Mouse (Mus musculus) cerebellum, adult 11 months (tissue): Measurements from ENCODE around the gene Dgkd.

Experiments used
- DNase-seq: peaks from one replicate; pipeline ENCODE4 v3.0.0; 2022

Dgkd gene

DNA sequence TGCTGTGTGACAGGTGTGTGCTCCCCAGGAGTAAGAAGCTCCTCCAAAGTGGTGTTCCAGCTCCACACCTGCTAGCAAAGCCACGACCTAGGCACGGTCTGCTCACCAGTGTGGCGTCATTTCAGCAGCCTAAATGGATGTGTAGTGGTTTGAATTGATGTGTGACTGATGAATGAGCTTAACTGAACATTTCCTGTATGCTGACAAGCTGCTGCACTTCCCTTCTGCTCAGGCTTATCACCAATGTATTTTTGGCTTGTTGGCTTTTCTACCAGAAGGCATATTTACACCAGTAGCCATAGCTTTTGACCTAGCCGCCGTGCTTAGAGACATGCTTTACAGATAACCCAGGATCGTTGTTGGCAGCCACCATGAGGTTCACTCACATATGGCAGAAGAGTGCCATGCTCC lies 94.6 kb downstream of the Dgkd start:
- DNase-seq = no peak

DNA sequence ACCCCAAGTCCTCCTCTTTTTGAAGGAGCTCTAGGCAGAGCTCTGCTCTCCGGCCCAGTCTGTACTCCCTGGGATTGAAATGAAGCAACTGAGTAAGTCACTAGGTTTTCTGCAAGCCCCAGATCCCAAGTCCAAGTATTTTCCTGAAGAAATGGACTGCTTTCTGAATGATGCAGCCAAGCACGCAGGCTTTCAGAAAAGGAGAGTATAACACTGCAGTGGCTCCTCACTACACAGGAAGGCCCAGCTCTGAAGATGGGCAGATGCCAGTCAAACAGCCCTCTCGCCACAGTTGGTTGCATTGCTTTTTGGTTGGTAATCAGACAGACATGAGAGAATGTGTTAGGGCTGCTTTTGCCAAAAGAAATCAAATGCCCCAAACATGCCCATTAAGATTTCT lies 98.6 kb downstream of the Dgkd start:
- DNase-seq = no peak

DNA sequence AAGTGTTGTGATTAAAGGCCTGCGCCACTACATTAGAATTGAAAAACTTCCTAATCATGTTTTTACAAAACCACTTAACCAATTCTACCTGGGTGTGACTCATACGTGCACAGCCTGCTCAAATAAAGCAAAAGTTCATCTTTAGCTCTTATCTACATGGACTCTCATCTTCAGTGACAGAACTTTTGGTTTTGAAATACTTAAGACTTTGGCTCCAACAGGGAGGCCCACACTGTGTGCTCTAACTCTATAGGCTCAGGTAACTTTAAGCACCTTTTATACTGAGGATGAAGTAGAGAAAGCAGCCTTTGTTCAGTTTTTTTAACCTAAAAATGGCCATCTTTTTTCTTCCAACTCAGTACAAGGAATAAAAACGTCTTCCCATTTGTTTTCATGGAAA lies 100.0 kb downstream of the Dgkd start:
- no peak for DNase-seq

DNA sequence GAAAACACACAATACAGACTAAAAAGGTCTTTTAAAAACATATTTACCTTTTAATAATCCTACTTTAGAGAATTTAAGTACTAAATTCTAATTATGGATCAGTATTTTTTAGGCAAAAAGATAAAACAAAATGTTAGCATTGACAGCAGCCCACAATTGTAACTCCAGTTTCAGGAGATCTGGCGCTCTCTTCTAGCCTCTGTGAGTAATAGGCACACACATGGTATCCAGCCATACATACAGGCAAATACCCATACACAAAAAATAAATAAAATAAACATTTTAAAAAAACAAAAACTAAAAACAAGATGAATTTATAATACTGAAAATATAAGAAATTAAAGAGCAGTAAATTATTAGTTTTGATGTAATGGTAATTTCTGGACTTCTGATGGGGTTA lies 105.8 kb downstream of the Dgkd start:
- DNase-seq = no peak

DNA sequence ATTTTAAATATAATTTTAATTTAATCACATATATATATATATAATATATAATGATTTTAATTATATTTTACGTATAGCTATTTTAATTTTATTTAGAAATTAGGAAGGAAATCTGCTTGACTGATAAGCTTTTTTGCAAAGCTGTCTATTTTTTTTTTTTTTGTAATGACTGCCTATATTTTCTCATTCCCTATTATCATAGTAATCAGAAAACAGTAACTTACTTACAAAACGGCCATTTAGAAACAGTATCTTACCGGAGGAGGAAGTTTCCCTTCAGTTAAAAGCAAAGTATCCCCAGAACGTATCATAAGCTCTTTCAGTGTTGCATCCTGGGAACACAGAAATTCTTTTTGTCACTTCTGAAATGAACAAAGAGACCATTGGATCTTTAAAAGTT lies 106.4 kb downstream of the Dgkd start:
- no peak for DNase-seq

DNA sequence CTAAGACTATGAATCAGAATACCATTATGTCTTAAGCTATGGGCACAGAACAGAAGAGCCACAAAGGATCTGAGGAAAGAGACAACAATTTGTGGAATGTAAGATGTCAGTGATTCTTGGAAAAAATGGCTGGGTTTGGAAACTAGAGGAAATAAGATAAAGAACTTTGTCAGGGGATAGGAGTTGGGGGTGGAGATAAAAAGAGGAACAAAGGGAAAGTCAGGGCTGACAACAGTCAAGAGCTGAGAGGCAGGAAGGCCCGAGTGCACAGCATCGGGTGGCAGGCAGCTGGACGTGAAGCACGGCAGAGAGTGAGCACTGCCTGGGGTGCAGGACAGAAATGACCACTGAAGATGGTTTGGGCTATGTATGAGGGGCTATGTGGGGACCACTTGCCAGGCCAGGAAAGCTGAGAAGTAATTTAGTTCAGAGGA lies 106.9 kb downstream of the Dgkd start:
- DNase-seq = no peak

DNA sequence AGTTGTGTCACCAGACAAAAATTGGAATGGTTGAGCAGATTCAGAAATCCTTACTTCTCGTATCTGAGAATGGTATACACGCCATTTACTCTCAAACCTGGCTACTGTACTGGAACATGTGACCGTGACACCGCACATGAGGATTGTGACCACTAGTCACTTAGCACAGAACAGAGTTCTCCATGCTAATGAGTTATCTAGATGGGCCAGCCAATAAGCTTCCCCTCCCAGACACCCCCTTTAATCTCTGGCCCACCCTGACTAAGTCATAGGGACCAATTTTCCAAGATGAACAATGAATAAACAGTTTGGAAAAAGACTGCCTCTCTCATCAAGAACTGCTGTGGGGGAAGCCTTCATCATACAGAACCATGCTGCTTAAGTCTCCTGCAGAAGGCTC lies 107.7 kb downstream of the Dgkd start:
- no peak for DNase-seq

DNA sequence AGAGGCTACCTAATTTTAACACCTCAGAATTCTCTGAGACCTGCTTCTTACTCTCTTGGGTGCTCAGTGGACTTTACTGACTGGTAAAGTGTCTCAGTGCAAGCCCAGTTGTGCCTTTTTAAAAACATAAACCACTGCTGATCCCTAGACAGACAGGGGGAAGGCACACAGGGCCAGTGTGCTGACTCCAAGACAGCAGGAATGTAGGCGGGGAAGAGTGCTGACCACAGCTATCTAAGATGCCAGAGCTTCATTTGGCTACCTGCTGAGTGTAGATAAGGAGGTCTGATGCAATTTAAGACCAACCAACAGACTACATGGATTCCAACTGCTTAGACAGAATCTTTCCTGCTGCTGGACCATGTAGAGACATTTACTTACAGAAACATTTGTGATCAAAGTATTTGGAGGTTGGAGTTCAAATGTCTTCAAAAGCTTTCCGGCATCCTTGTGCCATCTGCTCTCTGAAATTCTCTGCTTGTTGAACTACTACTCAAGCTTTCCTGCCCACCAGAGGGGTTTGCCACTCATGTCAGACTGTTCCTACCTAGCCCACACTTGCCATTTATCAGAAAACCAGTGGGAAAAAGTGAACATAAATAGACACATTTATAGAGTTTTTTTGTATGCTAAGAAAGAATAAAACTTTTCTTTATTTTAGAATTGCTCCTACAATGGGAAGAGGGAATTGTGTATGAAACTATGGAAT lies 108.5 kb downstream of the Dgkd start:
- DNase-seq = no peak

DNA sequence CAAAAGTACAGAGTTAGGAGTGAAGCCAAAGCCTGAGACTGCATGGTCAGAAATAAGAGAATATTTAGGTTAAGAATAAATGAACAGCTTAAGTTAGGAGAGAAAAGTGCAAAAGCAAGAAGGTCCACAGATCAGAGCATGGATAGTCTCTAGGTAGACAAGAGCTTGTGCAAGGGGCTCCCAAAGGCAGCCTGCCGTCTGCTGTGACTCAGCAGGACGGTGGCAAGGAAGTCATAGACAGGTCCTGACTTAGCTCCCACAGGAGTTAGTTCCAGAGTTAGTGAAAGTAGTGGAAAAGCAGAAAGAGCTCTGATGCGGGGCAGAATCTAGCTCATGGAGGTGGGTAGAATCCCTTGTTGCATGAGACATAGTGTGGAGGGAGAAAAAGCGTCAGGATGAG lies 117.3 kb downstream of the Dgkd start:
- no peak for DNase-seq

DNA sequence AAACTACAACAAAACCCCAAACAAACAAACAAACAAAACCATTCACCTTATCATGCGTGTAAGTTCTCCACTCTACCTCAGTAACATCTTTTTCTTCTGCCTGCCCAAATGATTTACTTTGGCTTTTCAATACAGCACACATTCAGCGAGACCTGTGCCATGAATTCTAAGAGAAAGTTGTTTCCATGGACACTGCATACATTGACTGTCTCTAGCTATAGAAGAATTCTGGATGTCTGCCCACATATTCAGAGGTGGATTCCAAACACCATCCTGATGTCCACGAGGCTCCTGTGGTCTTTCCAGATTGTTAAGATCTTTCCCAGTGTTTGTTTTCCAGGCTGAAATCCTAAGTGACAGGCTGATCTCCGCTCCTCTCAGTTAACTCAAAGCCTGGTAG lies 129.2 kb downstream of the Dgkd start:
- DNase-seq = no peak

DNA sequence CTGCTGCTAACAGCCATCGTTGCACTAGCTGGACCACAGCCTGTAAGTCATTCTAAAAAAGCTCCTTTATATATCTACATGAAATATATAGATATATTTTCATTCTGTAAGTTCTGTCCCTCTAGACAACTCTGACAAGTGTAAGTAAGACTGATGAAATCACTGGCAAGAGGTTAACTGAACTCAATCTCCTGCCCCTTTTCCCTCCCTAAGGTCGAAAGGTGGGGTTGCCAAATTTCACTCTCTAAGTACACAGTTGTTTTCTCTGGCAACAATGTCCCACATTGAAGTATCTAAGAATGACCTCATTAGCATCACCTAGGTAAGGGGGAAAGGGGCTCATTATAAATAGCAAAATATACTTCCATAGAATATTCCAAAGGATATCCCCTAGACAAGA lies 139.6 kb downstream of the Dgkd start:
- DNase-seq = no peak
